In genomic region chr2:38516471-38516870, GRCm38 (mm10) we compare ENCODE assay signal across 16 mouse cellular contexts. TPM values are rescaled to one million over a fixed set of nuclear protein-coding genes. Genes with fewer than 3 reads are reported as not detected.
DNase-seq lines count a peak whose midpoint lies in the region; ATAC-seq and TF ChIP-seq lines count a peak whose summit lies in the region.
"Had no signal": no experiment of that assay in that cellular context is flagged by ENCODE, and none has a peak within 500 bp of the region (broad histone marks: within the 10 kb centered on the region; RNA-seq: fewer than 3 reads in every experiment).

No protein-coding gene starts in this region.

- H3K9ac ChIP-seq in kidney, embryonic 15.5 days: no peak overlapping the region
- H3K9ac ChIP-seq in midbrain, postnatal 0 days (replicated peaks; ENCODE audit: low read length, poor library complexity, severe bottlenecking): no peak overlapping the region
- H3K9ac ChIP-seq in midbrain, embryonic 14.5 days (replicated peaks; ENCODE audit: low read length): no peak overlapping the region
- H3K9ac ChIP-seq: hindbrain, embryonic 14.5 days; liver, embryonic 15.5 days; midbrain, embryonic 13.5 days had no signal

- H3K36me3 ChIP-seq in kidney, embryonic 15.5 days: peaks cover 2% of the 10 kb centered on the region; the same call in 1 of the 2 replicates
- no peaks in the 10 kb centered on the region for H3K36me3 ChIP-seq in midbrain, postnatal 0 days (ENCODE audit: insufficient read depth, low read length)
- no peaks in the 10 kb centered on the region for H3K36me3 ChIP-seq in midbrain, embryonic 14.5 days (ENCODE audit: control insufficient read depth, insufficient read depth, low read length)
- H3K36me3 ChIP-seq: midbrain, embryonic 13.5 days had no signal

- H3K4me2 ChIP-seq in kidney, embryonic 15.5 days: no peak overlapping the region
- H3K4me2 ChIP-seq in midbrain, postnatal 0 days (ENCODE audit: low read depth, low read length, poor library complexity, severe bottlenecking): no peak overlapping the region
- H3K4me2 ChIP-seq in midbrain, embryonic 14.5 days (ENCODE audit: low read length): no peak overlapping the region
- H3K4me2 ChIP-seq: hindbrain, embryonic 14.5 days; liver, embryonic 15.5 days; midbrain, embryonic 13.5 days had no signal

- H3K4me1 ChIP-seq in kidney, embryonic 15.5 days: peaks cover 55% of the 10 kb centered on the region
- H3K4me1 ChIP-seq in midbrain, postnatal 0 days (ENCODE audit: insufficient read depth, low read length): 0 out of 2 replicates have a peak, but pooled peaks cover 3% of the 10 kb centered on the region
- H3K4me1 ChIP-seq in midbrain, embryonic 14.5 days (ENCODE audit: control insufficient read depth, insufficient read depth, low read length): peaks cover 21% of the 10 kb centered on the region

- TF ChIP-seq CTCF in gastrocnemius, adult 2 months (IDR thresholded peaks at IDR 0.05): no peak
- no peak for TF ChIP-seq CTCF in midbrain, postnatal 0 days (IDR thresholded peaks at IDR 0.05)

- no peaks in the 10 kb centered on the region for H3K9me3 ChIP-seq in kidney, embryonic 15.5 days (replicated peaks)
- H3K9me3 ChIP-seq in midbrain, postnatal 0 days (ENCODE audit: low read length): no peaks in the 10 kb centered on the region
- no peaks in the 10 kb centered on the region for H3K9me3 ChIP-seq in midbrain, embryonic 14.5 days (ENCODE audit: control insufficient read depth, low read length)
- H3K9me3 ChIP-seq: liver, embryonic 15.5 days; midbrain, embryonic 13.5 days had no signal

- DNase-seq in gastrocnemius, adult 2 months: no peak
- DNase-seq in gastrocnemius, adult 18-20 months (ENCODE audit: low spot score): no peak
- DNase-seq in kidney, adult 9 months: peak; percentile 51
- DNase-seq in midbrain, postnatal 0 days (ENCODE audit: low spot score): no peak
- no peak for DNase-seq in midbrain, embryonic 14.5 days
- no peak for DNase-seq in left cerebral cortex, adult 9 months (ENCODE audit: low spot score in 2 of 2)
- DNase-seq in gastrocnemius, adult 8-10 months (ENCODE audit: low spot score in 2 of 2): no peak
- DNase-seq: cerebellum, adult 9-10 months; layer of hippocampus, adult 9-11 months; right cerebral cortex, postnatal 25 days; thymus, postnatal 36 days had no signal

- peak overlapping the region; percentile 53 for H3K27ac ChIP-seq in gastrocnemius, adult 2 months
- H3K27ac ChIP-seq in kidney, embryonic 15.5 days: no peak overlapping the region
- 0 out of 2 replicates have a peak overlapping the region, but pooled peaks have one; percentile 26 for H3K27ac ChIP-seq in midbrain, postnatal 0 days (ENCODE audit: low read depth, low read length)
- H3K27ac ChIP-seq in midbrain, embryonic 14.5 days (replicated peaks; ENCODE audit: low read depth, low read length): no peak overlapping the region
- H3K27ac ChIP-seq: hindbrain, embryonic 14.5 days; liver, embryonic 15.5 days had no signal

- intact Hi-C loops in gastrocnemius, adult 2 months (cut with DNase I): loop anchor here (5.0 kb wide), 1 partner anchor 56 kb away; no protein-coding TSS in a partner anchor

- no peak for ATAC-seq in kidney, embryonic 15.5 days (replicated peaks; ENCODE audit: low FRiP score)
- ATAC-seq in midbrain, postnatal 0 days (ENCODE audit: low FRiP score): no peak
- no peak for ATAC-seq in midbrain, embryonic 14.5 days (ENCODE audit: low FRiP score, low TSS enrichment)
- ATAC-seq: midbrain, embryonic 13.5 days had no signal

- 57% methylated on average over 3 of the region's 3 CpGs for WGBS in kidney, embryonic 15.5 days
- WGBS in midbrain, postnatal 0 days: 87% methylated on average over 3 of the region's 3 CpGs
- WGBS in midbrain, embryonic 14.5 days: 84% methylated on average over 3 of the region's 3 CpGs

- H3K4me3 ChIP-seq in gastrocnemius, adult 2 months: no peak overlapping the region
- no peak overlapping the region for H3K4me3 ChIP-seq in kidney, embryonic 15.5 days (replicated peaks)
- H3K4me3 ChIP-seq in midbrain, postnatal 0 days (ENCODE audit: low read depth, low read length): no peak overlapping the region
- no peak overlapping the region for H3K4me3 ChIP-seq in midbrain, embryonic 14.5 days (replicated peaks; ENCODE audit: low read depth, low read length)
- H3K4me3 ChIP-seq: erythroblast, embryonic 14.5 days; liver, embryonic 15.5 days; midbrain, embryonic 13.5 days had no signal

- H3K27me3 ChIP-seq in kidney, embryonic 15.5 days: no peaks in the 10 kb centered on the region
- H3K27me3 ChIP-seq in midbrain, postnatal 0 days (ENCODE audit: insufficient read depth, low read length): no peaks in the 10 kb centered on the region
- H3K27me3 ChIP-seq in midbrain, embryonic 14.5 days (ENCODE audit: control insufficient read depth, insufficient read depth, low read length): no peaks in the 10 kb centered on the region
- H3K27me3 ChIP-seq: midbrain, embryonic 13.5 days had no signal

RNA-seq across cellular contexts. Expression of gene Nek6, which starts 5.0 kb away (rescaled TPM):
- total RNA-seq in gastrocnemius, adult 2 months (2021): 10 to 100 TPM in 1 of 2 experiments, 1 to 10 TPM in 1; 4.9 to 10.7 TPM
- 10 to 100 TPM; 11.5 to 14.0 TPM for total RNA-seq in gastrocnemius, adult 18-20 months (2021)
- 69.3 and 73.1 TPM in 2 replicates for polyA plus RNA-seq in kidney, embryonic 15.5 days (2015; fragmentation: Nextera tagmentation; extraction: Ambion mirVana)
- 21.8 and 22.8 TPM in 2 replicates for total RNA-seq in midbrain, postnatal 0 days (2014; rRNA removed)
- polyA plus RNA-seq in midbrain, postnatal 0 days (2015; fragmentation: Nextera tagmentation; extraction: Ambion mirVana): 56.0 and 62.8 TPM in 2 replicates
- 59.8 and 62.3 TPM in 2 replicates for polyA plus RNA-seq in midbrain, embryonic 14.5 days (2014; fragmentation: Nextera tagmentation; extraction: Ambion mirVana)
- 10 to 100 TPM; 10.7 to 15.6 (median 14.1) TPM for total RNA-seq in gastrocnemius, adult 8-10 months (2022)

Comparison
In these comparisons a context has a peak if more than half of its experiments do, and no peak if none do; other contexts are left out.
1. H3K27ac ChIP-seq: peak in gastrocnemius, adult 2 months (single experiment) and midbrain, postnatal 0 days (single experiment); none in kidney, embryonic 15.5 days (single experiment) and midbrain, embryonic 14.5 days (single experiment).